Mouse (Mus musculus): ENCODE data around the gene Stat3. TPM values are rescaled to one million over a fixed set of nuclear protein-coding genes. Genes with fewer than 3 reads are reported as not detected.

The Stat3 gene
- polyA plus RNA-seq, 1 experiment = 65.1 TPM

GRCm38 (mm10) chr11:100959464-100959810, 20.1 kb upstream of the Stat3 start:
- Histone ChIP-seq H3K4me3 (ENCODE audit: extremely low read depth, insufficient read depth, insufficient read length) (no peak overlapping the region), H3K27me3 (ENCODE audit: control insufficient read depth, insufficient read depth, low read length) (no peaks in the 10 kb centered on the region), H3K4me1 (ENCODE audit: control insufficient read depth, insufficient read depth, insufficient read length) (no peaks in the 10 kb centered on the region), H3K27ac (ENCODE audit: insufficient read depth, low read length) (no peak overlapping the region), H3K36me3 (ENCODE audit: control insufficient read depth, insufficient read depth, low read length) (no peaks in the 10 kb centered on the region)
- 12% methylated on average over 14 of the region's 14 CpGs for WGBS
- TF ChIP-seq POLR2A (IDR thresholded peaks at IDR 0.05; ENCODE audit: low read depth, low read length) = no peak
- TF ChIP-seq CTCF (IDR thresholded peaks at IDR 0.05; ENCODE audit: extremely low read depth, insufficient read depth, insufficient read length, insufficient replicate concordance) = peak; percentile 65; the same call in 1 of the 2 replicates
- peak; percentile 47 to 55 for DNase-seq (ENCODE audit: low read depth in 1 of 2, low spot score in 2 of 2)

DNA sequence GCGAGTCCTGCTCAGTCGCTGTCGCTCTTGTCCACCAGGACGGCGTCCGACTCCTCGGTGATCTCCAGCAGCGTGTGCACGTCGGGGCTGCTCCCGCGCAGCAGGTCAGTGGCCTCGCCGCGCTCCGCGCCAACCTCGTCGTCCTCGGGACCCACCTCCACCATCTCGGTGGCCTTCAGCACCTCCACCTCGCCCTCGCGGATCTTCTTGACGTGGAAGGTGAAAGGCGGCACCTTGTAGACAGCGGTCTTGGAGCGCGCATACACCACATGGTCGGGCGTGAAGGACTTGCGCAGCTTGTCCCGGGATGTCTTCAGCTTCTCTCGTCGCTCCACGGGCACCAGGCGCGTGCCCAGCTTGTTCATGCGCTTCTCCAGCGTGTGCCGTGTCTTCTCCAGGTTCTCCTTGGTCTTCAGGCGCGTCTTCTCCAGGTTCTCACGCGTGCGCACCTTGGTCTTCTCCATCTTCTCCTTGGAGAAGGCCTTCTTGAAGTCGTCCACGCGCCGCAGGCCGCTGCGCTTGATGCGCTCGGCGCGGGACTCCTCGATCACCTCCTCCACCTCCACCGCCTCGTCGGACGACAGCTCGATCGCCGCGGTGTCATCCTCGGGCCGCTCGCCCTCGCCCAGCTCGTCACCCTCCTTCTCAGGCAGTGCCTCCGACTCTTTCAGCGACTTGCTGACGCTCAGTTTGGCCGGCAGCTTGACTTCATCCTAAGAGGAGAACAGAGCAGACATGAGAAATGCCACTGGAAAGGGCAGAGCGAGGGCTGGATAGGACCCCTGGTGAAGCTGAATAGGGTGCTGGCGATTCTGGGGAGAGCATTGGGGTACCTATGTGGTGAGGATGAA, 19.5 kb upstream of the Stat3 start:
- H3K36me3 ChIP-seq (ENCODE audit: control insufficient read depth, insufficient read depth, low read length) = no peaks in the 10 kb centered on the region
- no peak overlapping the region for H3K4me3 ChIP-seq (ENCODE audit: extremely low read depth, insufficient read depth, insufficient read length)
- no peaks in the 10 kb centered on the region for H3K4me1 ChIP-seq (ENCODE audit: control insufficient read depth, insufficient read depth, insufficient read length)
- WGBS = 88% methylated on average over 76 of the region's 76 CpGs
- no peak overlapping the region for H3K27ac ChIP-seq (ENCODE audit: insufficient read depth, low read length)
- TF ChIP-seq CTCF (IDR thresholded peaks at IDR 0.05; ENCODE audit: extremely low read depth, insufficient read depth, insufficient read length, insufficient replicate concordance) (no peak), POLR2A (IDR thresholded peaks at IDR 0.05; ENCODE audit: low read depth, low read length) (no peak)
- no peaks in the 10 kb centered on the region for H3K27me3 ChIP-seq (ENCODE audit: control insufficient read depth, insufficient read depth, low read length)
- DNase-seq (ENCODE audit: low read depth in 1 of 2, low spot score in 2 of 2) = no peak

GRCm38 (mm10) chr11:100957915-100958469, 18.7 kb upstream of the Stat3 start:
- 62% methylated on average over 6 of the region's 6 CpGs for WGBS
- no peaks in the 10 kb centered on the region for H3K27me3 ChIP-seq (ENCODE audit: control insufficient read depth, insufficient read depth, low read length)
- no peak for TF ChIP-seq CTCF (IDR thresholded peaks at IDR 0.05; ENCODE audit: extremely low read depth, insufficient read depth, insufficient read length, insufficient replicate concordance)
- no peak for TF ChIP-seq POLR2A (IDR thresholded peaks at IDR 0.05; ENCODE audit: low read depth, low read length)

DNA sequence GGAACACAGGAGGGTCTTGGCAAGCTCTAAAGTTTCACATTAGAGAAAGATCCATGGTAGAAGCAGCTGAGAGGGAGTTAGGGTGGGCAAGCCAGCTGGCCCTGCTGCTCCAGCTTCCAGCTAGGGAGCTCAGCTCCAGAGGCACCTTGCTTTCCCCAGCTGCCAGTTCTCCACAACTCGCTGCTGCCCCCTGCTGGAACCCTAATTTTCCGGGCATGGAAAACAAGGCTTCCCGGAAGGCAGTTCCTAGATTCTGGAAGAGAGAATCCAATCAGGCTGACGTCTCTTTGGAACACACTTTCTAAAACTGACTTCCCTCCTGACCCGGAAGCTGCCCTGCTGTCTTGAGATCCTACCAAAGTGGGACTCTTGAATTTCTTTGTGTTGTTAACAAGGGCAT, 17.9 kb upstream of the Stat3 start:
- 14% methylated on average over 5 of the region's 5 CpGs for WGBS
- H3K4me3 ChIP-seq (ENCODE audit: extremely low read depth, insufficient read depth, insufficient read length) = no peak overlapping the region
- H3K4me1 ChIP-seq (ENCODE audit: control insufficient read depth, insufficient read depth, insufficient read length) = no peaks in the 10 kb centered on the region
- TF ChIP-seq POLR2A (IDR thresholded peaks at IDR 0.05; ENCODE audit: low read depth, low read length) (no peak), CTCF (IDR thresholded peaks at IDR 0.05; ENCODE audit: extremely low read depth, insufficient read depth, insufficient read length, insufficient replicate concordance) (peak; percentile 76; the same call in 1 of the 2 replicates)
- H3K27ac ChIP-seq (ENCODE audit: insufficient read depth, low read length) = no peak overlapping the region
- H3K36me3 ChIP-seq (ENCODE audit: control insufficient read depth, insufficient read depth, low read length) = no peaks in the 10 kb centered on the region
- no peaks in the 10 kb centered on the region for H3K27me3 ChIP-seq (ENCODE audit: control insufficient read depth, insufficient read depth, low read length)
- DNase-seq (ENCODE audit: low read depth in 1 of 2, low spot score in 2 of 2) = peak in 1 of 2 experiments; percentile 64

More at GRCm38 (mm10) chr11:100957915-100958469, 18.7 kb upstream of the Stat3 start:
- no peak overlapping the region for H3K4me3 ChIP-seq (ENCODE audit: extremely low read depth, insufficient read depth, insufficient read length)
- H3K36me3 ChIP-seq (ENCODE audit: control insufficient read depth, insufficient read depth, low read length) = no peaks in the 10 kb centered on the region
- H3K4me1 ChIP-seq (ENCODE audit: control insufficient read depth, insufficient read depth, insufficient read length) = no peaks in the 10 kb centered on the region
- no peak for DNase-seq (ENCODE audit: low read depth in 1 of 2, low spot score in 2 of 2)
- H3K27ac ChIP-seq (ENCODE audit: insufficient read depth, low read length) = no peak overlapping the region

DNA sequence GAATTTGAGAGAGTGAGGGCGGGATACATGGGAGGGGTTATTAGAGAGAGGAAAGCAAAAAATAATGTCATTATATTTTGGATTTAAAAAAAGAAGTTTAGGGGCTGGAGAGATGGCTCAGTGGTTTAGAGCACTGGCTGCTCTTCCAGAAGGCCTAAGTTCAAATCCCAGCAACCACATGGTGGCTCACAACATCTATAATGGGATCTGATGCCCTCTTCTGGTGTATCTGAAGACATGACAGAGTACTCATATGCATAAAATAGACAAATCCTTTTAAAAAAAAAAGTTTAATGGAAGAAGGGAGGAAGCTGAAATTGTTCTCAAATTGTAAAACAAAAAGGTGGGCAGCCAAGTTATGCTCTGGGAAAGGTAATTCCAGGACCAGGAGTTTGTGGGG, 10.2 kb upstream of the Stat3 start:
- no peaks in the 10 kb centered on the region for H3K36me3 ChIP-seq (ENCODE audit: control insufficient read depth, insufficient read depth, low read length)
- 100% methylated on average over 1 of the region's 1 CpGs for WGBS
- no peak overlapping the region for H3K4me3 ChIP-seq (ENCODE audit: extremely low read depth, insufficient read depth, insufficient read length)
- no peak for TF ChIP-seq CTCF (IDR thresholded peaks at IDR 0.05; ENCODE audit: extremely low read depth, insufficient read depth, insufficient read length, insufficient replicate concordance)
- TF ChIP-seq POLR2A (IDR thresholded peaks at IDR 0.05; ENCODE audit: low read depth, low read length) = no peak
- no peaks in the 10 kb centered on the region for H3K27me3 ChIP-seq (ENCODE audit: control insufficient read depth, insufficient read depth, low read length)
- H3K27ac ChIP-seq (ENCODE audit: insufficient read depth, low read length) = no peak overlapping the region
- peaks cover 3% of the 10 kb centered on the region; the same call in 1 of the 2 replicates for H3K4me1 ChIP-seq (ENCODE audit: control insufficient read depth, insufficient read depth, insufficient read length)
- no peak for DNase-seq (ENCODE audit: low read depth in 1 of 2, low spot score in 2 of 2)

GRCm38 (mm10) chr11:100948317-100948716, 9.0 kb upstream of the Stat3 start:
- Histone ChIP-seq H3K27ac (ENCODE audit: insufficient read depth, low read length) (no peak overlapping the region), H3K4me3 (ENCODE audit: extremely low read depth, insufficient read depth, insufficient read length) (no peak overlapping the region), H3K27me3 (ENCODE audit: control insufficient read depth, insufficient read depth, low read length) (no peaks in the 10 kb centered on the region), H3K4me1 (ENCODE audit: control insufficient read depth, insufficient read depth, insufficient read length) (peaks cover 3% of the 10 kb centered on the region; the same call in 1 of the 2 replicates), H3K36me3 (ENCODE audit: control insufficient read depth, insufficient read depth, low read length) (no peaks in the 10 kb centered on the region)
- 37% methylated on average over 4 of the region's 4 CpGs for WGBS
- no peak for TF ChIP-seq CTCF (IDR thresholded peaks at IDR 0.05; ENCODE audit: extremely low read depth, insufficient read depth, insufficient read length, insufficient replicate concordance)
- TF ChIP-seq POLR2A (IDR thresholded peaks at IDR 0.05; ENCODE audit: low read depth, low read length) = no peak
- no peak for DNase-seq (ENCODE audit: low read depth in 1 of 2, low spot score in 2 of 2)

DNA sequence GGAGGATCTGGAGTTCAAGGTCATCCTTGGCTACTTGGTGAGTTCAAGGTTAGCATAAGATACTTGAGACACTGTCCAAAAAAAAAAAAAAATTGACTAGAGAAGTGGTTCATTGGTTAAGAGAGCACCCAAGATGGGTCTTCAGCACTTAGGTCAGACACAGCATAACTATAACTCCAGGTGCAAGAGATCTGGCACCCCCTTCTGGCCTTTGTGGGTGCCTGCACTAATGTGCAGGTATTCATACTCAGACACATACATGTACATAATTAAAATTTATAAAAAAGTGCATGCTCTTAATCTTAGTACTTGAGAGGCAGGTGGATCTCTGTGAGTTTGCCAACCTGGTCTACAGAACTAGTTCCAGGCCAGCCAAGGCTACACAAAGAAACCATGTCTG, 8.2 kb upstream of the Stat3 start:
- H3K4me1 ChIP-seq (ENCODE audit: control insufficient read depth, insufficient read depth, insufficient read length) = peaks cover 3% of the 10 kb centered on the region; the same call in 1 of the 2 replicates
- no peak overlapping the region for H3K4me3 ChIP-seq (ENCODE audit: extremely low read depth, insufficient read depth, insufficient read length)
- H3K36me3 ChIP-seq (ENCODE audit: control insufficient read depth, insufficient read depth, low read length) = no peaks in the 10 kb centered on the region
- TF ChIP-seq CTCF (IDR thresholded peaks at IDR 0.05; ENCODE audit: extremely low read depth, insufficient read depth, insufficient read length, insufficient replicate concordance) (no peak), POLR2A (IDR thresholded peaks at IDR 0.05; ENCODE audit: low read depth, low read length) (no peak)
- H3K27me3 ChIP-seq (ENCODE audit: control insufficient read depth, insufficient read depth, low read length) = no peaks in the 10 kb centered on the region
- no peak overlapping the region for H3K27ac ChIP-seq (ENCODE audit: insufficient read depth, low read length)
- no peak for DNase-seq (ENCODE audit: low read depth in 1 of 2, low spot score in 2 of 2)
